Mouse (Mus musculus) heart, adult 2 months (tissue): ENCODE data around the gene Chrna9. TPM values are rescaled to one million over a fixed set of nuclear protein-coding genes. Genes with fewer than 3 reads are reported as not detected.

Experiments used
- DNase-seq, 2 experiments: peaks; one replicate each; pipeline ENCODE4 v3.0.0; 2021
- H3K27ac ChIP-seq: fragments of 200-600 bp; 2 replicates; pipeline ENCODE4 v1.8.1; 2022
- H3K27me3 ChIP-seq: fragments of 200-500 bp; 2 replicates; pipeline ENCODE4 v1.6.1; 2012; ENCODE audit warnings: mild to moderate bottlenecking, low read length, inconsistent platforms, mixed read lengths; ENCODE audit not compliant: control insufficient read depth, insufficient read depth
- H3K36me3 ChIP-seq: fragments of 200-500 bp; 2 replicates; pipeline ENCODE4 v1.6.1; 2012; ENCODE audit warnings: low read length, inconsistent platforms; ENCODE audit not compliant: control insufficient read depth, insufficient read depth
- H3K4me1 ChIP-seq: fragments of 200-500 bp; 2 replicates; pipeline ENCODE4 v1.6.1; 2011; ENCODE audit warnings: low read length; ENCODE audit not compliant: control insufficient read depth, insufficient read depth
- H3K4me3 ChIP-seq: fragments of 200-600 bp; 2 replicates; pipeline ENCODE4 v1.8.1; 2022
- H3K79me2 ChIP-seq: fragments of 200-500 bp; replicated peaks from 2 replicates; pipeline ENCODE4 v1.6.1; 2012; ENCODE audit warnings: mild to moderate bottlenecking, inconsistent platforms, low read length, moderate library complexity, mixed read lengths; ENCODE audit not compliant: control insufficient read depth, insufficient read depth
- H3K9ac ChIP-seq: fragments of 200-500 bp; 2 replicates; pipeline ENCODE4 v1.6.1; 2012; ENCODE audit warnings: low read depth, mild to moderate bottlenecking, control low read depth, inconsistent platforms, low read length, mixed read lengths
- CTCF ChIP-seq: fragments of 200-600 bp; IDR thresholded peaks from 2 replicates; pipeline ENCODE4 v1.8.1; 2022; ENCODE audit warnings: antibody characterized with exemption, mild to moderate bottlenecking, moderate library complexity
- EP300 ChIP-seq: fragments of 200-500 bp; IDR thresholded peaks from 2 replicates; pipeline ENCODE4 v1.6.1; 2011; ENCODE audit warnings: low read depth, low read length, control low read depth; ENCODE audit not compliant: insufficient read depth
- POLR2A ChIP-seq: fragments of 200-500 bp; IDR thresholded peaks from 2 replicates; pipeline ENCODE4 v1.6.1; 2011; ENCODE audit warnings: mild to moderate bottlenecking, low read depth, low read length, control low read depth; ENCODE audit not compliant: insufficient read depth
- WGBS: fragments of 180-500 bp; shearing (Covaris S2); methylation state at CpG from one replicate; pipeline ENCODE4 v1.1.7; 2018; 5-methylcytosine and 5-hydroxymethylcytosine counted together
- intact Hi-C: fragments of 180-260 bp; cut with DNase I; formaldehyde crosslinking; loops from one replicate; pipeline ENCODE4 v1.15.1; 2025
- long read RNA-seq: library from polyadenylated mRNA; stranded (forward); transcript quantifications from one replicate; pipeline ENCODE4 v2.0.0, GENCODE M21; 2021
- polyA plus RNA-seq: library from polyadenylated mRNA; depleted of rRNA; stranded (reverse); fragments of >200 nt; gene quantifications from 2 replicates; pipeline ENCODE4 v1.2.3, GENCODE M21; 2012; rRNA removed
- total RNA-seq, 2 experiments: library from RNA; stranded (reverse); gene quantifications; 2 replicates each; pipeline ENCODE4 v1.2.3; 2021

The Chrna9 gene
- under 1 TPM; 0.18 to 0.52 TPM for total RNA-seq
- polyA plus RNA-seq, result not detected in 2 replicates
- long read RNA-seq, result 0 reads

DNA sequence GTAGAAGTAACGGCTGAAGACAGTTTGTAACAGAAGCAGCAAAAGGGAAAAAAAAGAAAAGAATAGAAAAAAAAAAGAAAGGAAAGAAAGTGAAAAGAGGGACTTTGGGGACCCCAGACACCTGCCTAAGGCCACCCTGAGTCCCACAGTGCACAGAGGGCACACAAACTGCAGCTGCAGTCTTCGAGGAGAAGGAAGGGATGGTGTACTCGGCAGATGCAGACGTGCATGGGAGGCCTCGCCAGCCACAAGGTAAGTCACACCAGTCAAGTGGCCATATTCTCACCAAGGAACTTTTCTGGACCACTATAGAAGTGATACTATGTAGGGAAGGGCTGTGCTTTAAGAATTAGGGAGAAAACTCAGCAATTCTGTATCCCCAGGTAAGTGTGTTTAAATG, at the start of gene Chrna9:
Chrna9 (plus strand) TSS at position 139 of the 400 bp plus-strand sequence.
- H3K27ac ChIP-seq, result no peak within 1 kb of the TSS
- no peak within 1 kb of the TSS for H3K4me3 ChIP-seq
- WGBS, result 86% methylated on average over 5 of the region's 5 CpGs
- intact Hi-C loops, result loop anchor here (10.0 kb wide), 1 partner anchor 530 kb away; no protein-coding TSS in a partner anchor
- no peaks in the 10 kb centered on the region for H3K27me3 ChIP-seq
- H3K9ac ChIP-seq, result no peak within 1 kb of the TSS
- no peak for DNase-seq
- TF ChIP-seq POLR2A (no peak), CTCF (no peak), EP300 (no peak)
- no peaks in the 10 kb centered on the region for H3K36me3 ChIP-seq
- H3K4me1 ChIP-seq, result no peaks in the 10 kb centered on the region
- H3K79me2 ChIP-seq, result no peaks in the 10 kb centered on the region

GRCm38 (mm10) chr5:65885699-65886443, 48.9 kb upstream of the Chrna9 start:
- TF ChIP-seq CTCF (no peak), EP300 (no peak), POLR2A (no peak)
- Histone ChIP-seq H3K4me1 (0 out of 2 replicates have a peak, but pooled peaks cover 1% of the 10 kb centered on the region), H3K27ac (no peak overlapping the region), H3K27me3 (no peaks in the 10 kb centered on the region), H3K9ac (no peak overlapping the region), H3K4me3 (no peak overlapping the region), H3K79me2 (no peaks in the 10 kb centered on the region), H3K36me3 (no peaks in the 10 kb centered on the region)
- WGBS, result 82% methylated on average over 15 of the region's 15 CpGs
- DNase-seq, result no peak
- intact Hi-C loops, result no loop called here

- Histone ChIP-seq H3K4me1 (no peaks in the 10 kb centered on the region), H3K27me3 (no peaks in the 10 kb centered on the region), H3K27ac (no peak overlapping the region), H3K4me3 (no peak overlapping the region), H3K79me2 (no peaks in the 10 kb centered on the region), H3K36me3 (no peaks in the 10 kb centered on the region), H3K9ac (no peak overlapping the region)
- DNase-seq, result no peak
- TF ChIP-seq POLR2A (no peak), EP300 (no peak), CTCF (no peak)
- 87% methylated on average over 5 of the region's 5 CpGs for WGBS
- intact Hi-C loops, result no loop called here
Measured at GRCm38 (mm10) chr5:65888102-65888501, 46.6 kb upstream of the Chrna9 start.

DNA sequence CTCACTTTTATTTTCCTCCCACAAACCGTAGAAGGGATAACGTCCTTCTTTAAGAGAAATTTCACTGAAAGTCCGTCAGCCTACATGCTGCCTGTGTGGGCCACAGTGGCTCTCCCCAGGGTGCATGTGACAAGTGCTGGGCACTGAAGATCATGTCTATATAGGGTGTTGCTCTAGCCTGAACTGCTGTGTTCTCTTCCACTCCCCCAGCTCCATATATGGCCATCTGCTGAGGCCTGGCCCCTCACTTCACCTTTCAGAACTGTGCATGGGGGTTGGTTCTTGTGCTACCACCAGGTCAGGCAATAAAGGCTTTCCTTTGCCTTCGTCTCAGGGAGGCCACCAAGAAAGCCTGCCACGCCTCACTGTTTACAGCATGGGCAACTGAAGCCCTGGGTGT, 45.7 kb upstream of the Chrna9 start:
- no peak for DNase-seq
- H3K27ac ChIP-seq, result no peak overlapping the region
- no peak overlapping the region for H3K4me3 ChIP-seq
- no peak for TF ChIP-seq POLR2A
- no peak for TF ChIP-seq CTCF
- no peak for TF ChIP-seq EP300
- no peaks in the 10 kb centered on the region for H3K27me3 ChIP-seq
- H3K79me2 ChIP-seq, result no peaks in the 10 kb centered on the region
- WGBS, result 80% methylated on average over 5 of the region's 5 CpGs
- no peaks in the 10 kb centered on the region for H3K36me3 ChIP-seq
- no peaks in the 10 kb centered on the region for H3K4me1 ChIP-seq
- H3K9ac ChIP-seq, result no peak overlapping the region
- intact Hi-C loops, result no loop called here

- Histone ChIP-seq H3K9ac (no peak overlapping the region), H3K4me1 (no peaks in the 10 kb centered on the region), H3K79me2 (no peaks in the 10 kb centered on the region), H3K27ac (no peak overlapping the region), H3K27me3 (no peaks in the 10 kb centered on the region), H3K4me3 (no peak overlapping the region), H3K36me3 (no peaks in the 10 kb centered on the region)
- intact Hi-C loops, result no loop called here
- DNase-seq, result no peak
- TF ChIP-seq EP300 (no peak), POLR2A (no peak), CTCF (no peak)
- WGBS, result 88% methylated on average over 14 of the region's 14 CpGs
Measured at GRCm38 (mm10) chr5:65891251-65891826, 43.4 kb upstream of the Chrna9 start.

- TF ChIP-seq EP300 (no peak), CTCF (no peak), POLR2A (no peak)
- 66% methylated on average over 6 of the region's 6 CpGs for WGBS
- Histone ChIP-seq H3K79me2 (no peaks in the 10 kb centered on the region), H3K4me1 (no peaks in the 10 kb centered on the region), H3K27me3 (no peaks in the 10 kb centered on the region), H3K9ac (no peak overlapping the region), H3K4me3 (no peak overlapping the region), H3K36me3 (no peaks in the 10 kb centered on the region), H3K27ac (no peak overlapping the region)
- no peak for DNase-seq
- intact Hi-C loops, result no loop called here
Measured at GRCm38 (mm10) chr5:65895121-65895692, 39.5 kb upstream of the Chrna9 start.
